Mouse (Mus musculus) heart, adult 8-10 months (tissue): ENCODE data around the gene Ccnjl. TPM values are rescaled to one million over a fixed set of nuclear protein-coding genes. Genes with fewer than 3 reads are reported as not detected.
A peak's percentile ranks its signal among the peaks of the same experiment; 100 is the strongest.

Source experiments
- DNase-seq: peaks from one replicate; pipeline ENCODE4 v3.0.0; 2022; ENCODE audit warnings: low spot score
- total RNA-seq, 4 experiments: library from RNA; stranded (reverse); gene quantifications; 2 replicates each; pipeline ENCODE4 v1.2.4; 2022

The Ccnjl gene
- total RNA-seq, 4 experiments from 2014 or later, result 0.87 to 2.2 (median 1.4) TPM

GRCm38 (mm10) chr11:43568263-43568662 lies 39.7 kb downstream of the Ccnjl start:
- DNase-seq, result peak; percentile 24

GRCm38 (mm10) chr11:43569188-43569587 lies 40.6 kb downstream of the Ccnjl start:
- no peak for DNase-seq

GRCm38 (mm10) chr11:43569595-43569994 lies 41.0 kb downstream of the Ccnjl start:
- peak; percentile 92 for DNase-seq

GRCm38 (mm10) chr11:43575061-43575375 lies 46.4 kb downstream of the Ccnjl start:
- DNase-seq, result no peak

- DNase-seq, result no peak
Measured at GRCm38 (mm10) chr11:43575376-43576151, 47.0 kb downstream of the Ccnjl start.

GRCm38 (mm10) chr11:43577713-43578478 lies 49.3 kb downstream of the Ccnjl start:
- DNase-seq, result no peak

GRCm38 (mm10) chr11:43585211-43586005 lies 56.8 kb downstream of the Ccnjl start:
- no peak for DNase-seq

- peak; percentile 80 for DNase-seq
Measured at GRCm38 (mm10) chr11:43586324-43587090, 57.9 kb downstream of the Ccnjl start, which contains the start of gene 4933415A04Rik. TSS of gene 4933415A04Rik (plus strand) at chr11:43587040.

GRCm38 (mm10) chr11:43589530-43590072 lies 61.0 kb downstream of the Ccnjl start:
- no peak for DNase-seq

GRCm38 (mm10) chr11:43601440-43601839 lies 72.9 kb downstream of the Ccnjl start, which contains the start of gene Fabp6:
TSS of gene Fabp6 (minus strand) at chr11:43601540.
- DNase-seq, result no peak

- DNase-seq, result no peak
Measured at GRCm38 (mm10) chr11:43604207-43604606, 75.6 kb downstream of the Ccnjl start.

GRCm38 (mm10) chr11:43604891-43605290 lies 76.3 kb downstream of the Ccnjl start:
- DNase-seq, result no peak

GRCm38 (mm10) chr11:43605859-43606258 lies 77.3 kb downstream of the Ccnjl start:
- DNase-seq, result no peak

GRCm38 (mm10) chr11:43608440-43608839 lies 79.9 kb downstream of the Ccnjl start:
- DNase-seq, result no peak

GRCm38 (mm10) chr11:43610006-43610661 lies 81.5 kb downstream of the Ccnjl start:
- DNase-seq, result no peak

GRCm38 (mm10) chr11:43610662-43611033 lies 82.1 kb downstream of the Ccnjl start:
- no peak for DNase-seq

- peak; percentile 78 for DNase-seq
Measured at GRCm38 (mm10) chr11:43612834-43613488, 84.4 kb downstream of the Ccnjl start.

- peak; percentile 38 for DNase-seq
Measured at GRCm38 (mm10) chr11:43617924-43618323, 89.3 kb downstream of the Ccnjl start.

GRCm38 (mm10) chr11:43618403-43618802 lies 89.8 kb downstream of the Ccnjl start:
- DNase-seq, result peak; percentile 17

- no peak for DNase-seq
Measured at GRCm38 (mm10) chr11:43621769-43622168, 93.2 kb downstream of the Ccnjl start.
